Mouse (Mus musculus) liver, embryonic 14.5 days (tissue): Measurements from ENCODE around the gene Tmtc2. TPM values are rescaled to one million over a fixed set of nuclear protein-coding genes. Genes with fewer than 3 reads are reported as not detected.

ENCODE experiments used
- ATAC-seq: fragments of 200-750 bp; cut with Nextera tagmentation; 2 replicates; pipeline ENCODE4 v1.8.0; 2017; ENCODE audit warnings: moderate number of reproducible peaks, mild to moderate bottlenecking, moderate library complexity; ENCODE audit not compliant: insufficient read depth
- DNase-seq, 3 experiments: peaks; one replicate each; pipeline ENCODE4 v3.0.0-alpha.2; 2012 to 2013; ENCODE audit warnings: low read depth in 3 of 3, low spot score in 3 of 3
- H3K27ac ChIP-seq: fragments of 300-500 bp; sonication (generic); 2 replicates; pipeline ENCODE4 v1.5.1; 2014; ENCODE audit warnings: moderate library complexity, mild to moderate bottlenecking, control low read depth, inconsistent platforms
- H3K27me3 ChIP-seq: fragments of 300-500 bp; sonication (generic); 2 replicates; pipeline ENCODE4 v1.6.1; 2014; ENCODE audit warnings: mild to moderate bottlenecking, low read length, moderate library complexity; ENCODE audit not compliant: control insufficient read depth, insufficient read depth
- H3K36me3 ChIP-seq: fragments of 300-500 bp; sonication (generic); replicated peaks from 2 replicates; pipeline ENCODE4 v1.6.1; 2014; ENCODE audit warnings: low read depth; ENCODE audit not compliant: control insufficient read depth, insufficient read depth
- H3K4me1 ChIP-seq, 2 experiments: fragments of 200-500 bp in 1 of 2; fragments of 300-500 bp in 1 of 2; sonication (generic) in 1 of 2; replicated peaks; 2 replicates each; pipeline ENCODE4 v1.6.1; 2012 to 2014; ENCODE audit warnings: antibody characterized with exemption in 1 of 2, inconsistent platforms in 1 of 2, low read length in 1 of 2; ENCODE audit not compliant: control insufficient read depth in 2 of 2, insufficient read depth in 2 of 2
- H3K4me2 ChIP-seq: fragments of 300-500 bp; sonication (generic); 2 replicates; pipeline ENCODE4 v1.6.1; 2014; ENCODE audit warnings: low read depth, mild to moderate bottlenecking, control low read depth, moderate library complexity
- H3K4me3 ChIP-seq, 2 experiments: fragments of 200-500 bp in 1 of 2; fragments of 300-500 bp in 1 of 2; sonication (generic) in 1 of 2; 2 replicates each; pipeline ENCODE4 v1.5.1; 2012 to 2014; ENCODE audit warnings: low read depth in 2 of 2, low read length in 2 of 2, mild to moderate bottlenecking in 2 of 2, control low read depth in 1 of 2, inconsistent platforms in 1 of 2, moderate library complexity in 1 of 2; ENCODE audit not compliant: insufficient read depth in 1 of 2
- H3K9ac ChIP-seq: fragments of 300-500 bp; sonication (generic); replicated peaks from 2 replicates; pipeline ENCODE4 v1.6.1; 2014; ENCODE audit warnings: mild to moderate bottlenecking, control low read depth, moderate library complexity
- H3K9me3 ChIP-seq: fragments of 300-500 bp; sonication (generic); 2 replicates; pipeline ENCODE4 v1.6.1; 2016; ENCODE audit warnings: low read length, mixed read lengths; ENCODE audit not compliant: control insufficient read depth
- CTCF ChIP-seq: IDR thresholded peaks from 2 replicates; pipeline ENCODE4 v1.5.1; 2016; ENCODE audit warnings: antibody characterized with exemption, low read depth, control low read depth
- EP300 ChIP-seq: IDR thresholded peaks from 2 replicates; pipeline ENCODE4 v1.6.1; 2016; ENCODE audit warnings: antibody characterized with exemption, low read depth
- WGBS: fragments of 180-500 bp; shearing (Covaris S2); extraction: QIAGEN DNeasy Blood & Tissue Kit; methylation state at CpG from one replicate; pipeline ENCODE4 v1.1.7; 2014; ENCODE audit not compliant: insufficient replicate concordance; 5-methylcytosine and 5-hydroxymethylcytosine counted together
- polyA plus RNA-seq, 2 experiments: library from polyadenylated mRNA; depleted of rRNA in 1 of 2; stranded (reverse) in 1 of 2; unstranded in 1 of 2; fragments of >200 nt; fragmentation: Nextera tagmentation in 1 of 2; extraction: Ambion mirVana in 1 of 2; gene quantifications; 2 replicates each; pipeline versions ENCODE4 v1.2.1 to v1.2.3; 2012 to 2014

The Tmtc2 gene
- polyA plus RNA-seq, 2 experiments: 0.33 to 0.44 TPM

GRCm38 (mm10) chr10:105567825-105568531, 6.3 kb downstream of the Tmtc2 start:
- no peak overlapping the region for H3K9ac ChIP-seq
- no peak overlapping the region for H3K4me2 ChIP-seq
- peaks cover 0 to 8% of the 10 kb centered on the region in 2 experiments; a peak in 2 of 4 replicates for H3K4me1 ChIP-seq
- H3K27me3 ChIP-seq: peaks cover 4% of the 10 kb centered on the region
- H3K9me3 ChIP-seq: no peaks in the 10 kb centered on the region
- ATAC-seq: no peak
- 64% methylated on average over 8 of the region's 8 CpGs for WGBS
- DNase-seq: no peak
- no peak overlapping the region for H3K4me3 ChIP-seq
- no peaks in the 10 kb centered on the region for H3K36me3 ChIP-seq
- TF ChIP-seq CTCF: no peak
- H3K27ac ChIP-seq: no peak overlapping the region

- no peak for ATAC-seq
- no peak for TF ChIP-seq EP300
- no peak for TF ChIP-seq CTCF
- no peak for DNase-seq
- Histone ChIP-seq H3K27me3 (no peaks in the 10 kb centered on the region), H3K36me3 (no peaks in the 10 kb centered on the region), H3K27ac (no peak overlapping the region), H3K4me2 (no peak overlapping the region), H3K4me1 (no peaks in the 10 kb centered on the region), H3K9ac (no peak overlapping the region), H3K9me3 (no peaks in the 10 kb centered on the region), H3K4me3 (no peak overlapping the region)
- 61% methylated on average over 4 of the region's 4 CpGs for WGBS
These were observed 12.7 kb downstream of the Tmtc2 start for GRCm38 (mm10) chr10:105561548-105561947.

GRCm38 (mm10) chr10:105557581-105557980, 16.7 kb downstream of the Tmtc2 start:
- Histone ChIP-seq H3K4me2 (no peak overlapping the region), H3K4me3 (no peak overlapping the region), H3K9ac (no peak overlapping the region), H3K27me3 (no peaks in the 10 kb centered on the region), H3K36me3 (no peaks in the 10 kb centered on the region), H3K9me3 (no peaks in the 10 kb centered on the region), H3K4me1 (no peaks in the 10 kb centered on the region), H3K27ac (no peak overlapping the region)
- 65% methylated on average over 5 of the region's 5 CpGs for WGBS
- DNase-seq (no peak), ATAC-seq (no peak)
- TF ChIP-seq CTCF (no peak), EP300 (no peak)

GRCm38 (mm10) chr10:105556890-105557572, 17.2 kb downstream of the Tmtc2 start:
- no peaks in the 10 kb centered on the region for H3K36me3 ChIP-seq
- DNase-seq: no peak
- H3K4me1 ChIP-seq: no peaks in the 10 kb centered on the region
- H3K4me2 ChIP-seq: no peak overlapping the region
- TF ChIP-seq EP300 (no peak), CTCF (no peak)
- no peak overlapping the region for H3K4me3 ChIP-seq
- no peak overlapping the region for H3K27ac ChIP-seq
- ATAC-seq: no peak
- H3K9me3 ChIP-seq: no peaks in the 10 kb centered on the region
- WGBS: 46% methylated on average over 6 of the region's 6 CpGs
- no peak overlapping the region for H3K9ac ChIP-seq
- H3K27me3 ChIP-seq: no peaks in the 10 kb centered on the region

- TF ChIP-seq EP300: no peak
- no peaks in the 10 kb centered on the region for H3K4me1 ChIP-seq
- DNase-seq (no peak), ATAC-seq (no peak)
- H3K9me3 ChIP-seq: no peaks in the 10 kb centered on the region
- no peaks in the 10 kb centered on the region for H3K36me3 ChIP-seq
- WGBS: 49% methylated on average over 2 of the region's 2 CpGs
- no peak overlapping the region for H3K4me2 ChIP-seq
- no peaks in the 10 kb centered on the region for H3K27me3 ChIP-seq
- no peak overlapping the region for H3K27ac ChIP-seq
- H3K4me3 ChIP-seq: no peak overlapping the region
- no peak overlapping the region for H3K9ac ChIP-seq
These were observed 20.1 kb downstream of the Tmtc2 start for GRCm38 (mm10) chr10:105554153-105554552.
